Mouse (Mus musculus): ENCODE measurements at regions not wholly inside any gene's neighbourhood (a gene's known extent, or its start where the extent isn't known, plus 50 kb on each side); places are given as distances from the start of the nearest gene placed in this dataset.
"Not testable (repeated sequence)": the region's sequence is repeated elsewhere in the genome, so short reads cannot be mapped to it uniquely, and the experiment has no call there.

DNA sequence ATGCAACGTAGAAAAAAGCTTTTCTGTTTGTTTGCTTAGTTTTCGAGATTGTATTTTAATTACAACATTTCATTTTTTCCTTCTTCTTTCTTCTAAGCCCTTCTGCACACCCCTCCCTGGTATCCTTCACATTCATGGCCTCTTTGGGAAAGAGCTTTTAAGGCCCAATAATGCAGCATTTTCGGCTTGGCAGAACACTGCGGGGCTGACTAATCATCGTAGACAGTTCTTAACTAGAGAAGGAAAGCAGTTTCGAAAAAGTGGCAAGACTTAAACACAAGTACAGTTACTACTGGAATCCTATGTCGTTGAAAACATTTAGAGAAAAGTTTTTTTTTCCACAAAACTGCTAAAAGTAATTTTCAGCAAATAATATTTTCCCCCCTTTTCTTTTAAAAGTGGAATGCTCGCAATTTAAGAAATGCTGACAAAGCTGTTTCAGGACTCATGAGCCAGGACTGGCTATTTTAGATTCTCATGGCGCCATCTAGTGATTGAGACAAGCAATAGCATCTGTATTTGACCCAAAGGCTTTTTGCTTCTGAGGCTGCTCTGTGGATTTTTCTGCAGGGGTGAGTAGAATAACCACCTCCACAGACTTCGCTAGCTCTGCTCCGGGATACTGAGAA, 137.7 kb upstream of the Fam3c start:
- Histone ChIP-seq H3K4me1 (replicated peaks) (no peaks in the 10 kb centered on the region), H3K4me2 (replicated peaks) (no peak overlapping the region), H3K9me3 (no peaks in the 10 kb centered on the region), H3K27me3 (no peaks in the 10 kb centered on the region), H3K36me3 (no peaks in the 10 kb centered on the region), H3K9ac (replicated peaks) (no peak overlapping the region), H3K27ac (no peak overlapping the region), H3K4me3 (replicated peaks) (no peak overlapping the region)
- 41% methylated on average over 11 of the region's 11 CpGs for WGBS
- peak; percentile 70 for ATAC-seq

DNA sequence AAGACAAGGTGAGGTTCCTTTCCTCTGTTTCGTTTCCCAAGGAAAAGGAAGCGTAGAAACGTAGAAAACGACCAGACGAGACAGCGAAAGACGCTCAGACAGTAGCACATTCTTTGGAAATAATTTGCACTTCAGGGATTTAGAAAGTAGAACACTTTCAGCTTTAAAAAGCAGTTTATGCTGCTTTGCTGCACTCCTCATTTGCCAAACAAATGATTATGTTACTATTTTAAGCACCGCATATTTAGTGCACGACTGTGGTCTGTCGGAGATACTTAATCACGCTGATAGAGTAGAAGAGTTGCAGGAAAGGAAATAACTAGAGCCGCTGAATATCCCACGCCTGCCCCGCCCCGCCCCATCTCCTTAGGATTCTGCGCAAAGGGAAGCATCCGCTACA, 136.9 kb upstream of the Fam3c start:
- WGBS: 93% methylated on average over 17 of the region's 17 CpGs
- no peaks in the 10 kb centered on the region for H3K27me3 ChIP-seq
- H3K9ac ChIP-seq (replicated peaks): no peak overlapping the region
- H3K4me3 ChIP-seq (replicated peaks): no peak overlapping the region
- no peak overlapping the region for H3K27ac ChIP-seq
- H3K36me3 ChIP-seq: no peaks in the 10 kb centered on the region
- no peaks in the 10 kb centered on the region for H3K9me3 ChIP-seq
- no peaks in the 10 kb centered on the region for H3K4me1 ChIP-seq (replicated peaks)
- H3K4me2 ChIP-seq (replicated peaks): no peak overlapping the region
- ATAC-seq: no peak

DNA sequence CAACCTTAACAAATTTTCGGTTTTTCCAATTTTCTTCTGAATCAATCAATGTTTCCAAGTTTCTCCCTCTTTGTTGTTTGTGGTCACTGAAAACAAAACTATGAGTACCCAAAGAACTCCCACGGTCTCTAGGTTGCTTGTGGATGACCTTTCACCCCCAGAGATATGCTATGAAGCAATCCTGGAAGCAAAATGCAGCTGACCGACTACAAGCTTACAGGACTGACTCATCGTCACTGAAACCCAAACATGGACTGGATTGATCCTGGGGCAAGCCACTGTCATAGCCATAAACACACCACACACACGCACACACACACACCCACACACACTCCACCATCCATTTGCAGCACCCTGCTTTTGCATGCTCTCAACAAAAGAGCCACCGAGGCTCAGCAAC, 134.7 kb upstream of the Fam3c start:
- no peak overlapping the region for H3K9ac ChIP-seq (replicated peaks)
- WGBS: 95% methylated on average over 6 of the region's 6 CpGs
- H3K4me3 ChIP-seq (replicated peaks): no peak overlapping the region
- H3K4me2 ChIP-seq (replicated peaks): no peak overlapping the region
- no peak for ATAC-seq
- H3K27ac ChIP-seq: no peak overlapping the region
- no peaks in the 10 kb centered on the region for H3K9me3 ChIP-seq
- H3K27me3 ChIP-seq: no peaks in the 10 kb centered on the region
- H3K4me1 ChIP-seq (replicated peaks): no peaks in the 10 kb centered on the region
- no peaks in the 10 kb centered on the region for H3K36me3 ChIP-seq

DNA sequence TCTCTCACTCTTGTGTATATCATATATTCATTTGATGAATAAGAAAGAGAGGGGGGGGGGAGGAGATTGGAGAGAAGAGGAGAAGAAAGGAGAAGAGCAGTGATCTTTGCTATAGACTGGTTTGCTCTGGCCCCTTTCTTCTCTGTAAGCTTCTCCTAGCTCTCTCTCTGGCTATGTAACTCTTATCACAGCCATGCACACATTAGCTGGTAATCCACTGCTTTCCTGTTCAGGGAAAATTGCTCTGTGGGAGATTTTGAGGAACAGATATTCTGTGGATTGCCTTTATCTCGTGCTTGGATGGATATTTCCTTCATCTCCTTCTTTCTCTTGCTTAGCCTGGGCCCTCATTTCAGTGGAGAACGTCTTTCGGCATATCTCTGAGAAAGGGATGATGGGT, 131.4 kb upstream of the Fam3c start:
- Histone ChIP-seq H3K4me3 (replicated peaks) (no peak overlapping the region), H3K27me3 (no peaks in the 10 kb centered on the region), H3K4me1 (replicated peaks) (no peaks in the 10 kb centered on the region), H3K27ac (no peak overlapping the region), H3K4me2 (replicated peaks) (no peak overlapping the region), H3K36me3 (no peaks in the 10 kb centered on the region), H3K9me3 (no peaks in the 10 kb centered on the region), H3K9ac (replicated peaks) (no peak overlapping the region)
- 77% methylated on average over 3 of the region's 3 CpGs for WGBS
- no peak for ATAC-seq

DNA sequence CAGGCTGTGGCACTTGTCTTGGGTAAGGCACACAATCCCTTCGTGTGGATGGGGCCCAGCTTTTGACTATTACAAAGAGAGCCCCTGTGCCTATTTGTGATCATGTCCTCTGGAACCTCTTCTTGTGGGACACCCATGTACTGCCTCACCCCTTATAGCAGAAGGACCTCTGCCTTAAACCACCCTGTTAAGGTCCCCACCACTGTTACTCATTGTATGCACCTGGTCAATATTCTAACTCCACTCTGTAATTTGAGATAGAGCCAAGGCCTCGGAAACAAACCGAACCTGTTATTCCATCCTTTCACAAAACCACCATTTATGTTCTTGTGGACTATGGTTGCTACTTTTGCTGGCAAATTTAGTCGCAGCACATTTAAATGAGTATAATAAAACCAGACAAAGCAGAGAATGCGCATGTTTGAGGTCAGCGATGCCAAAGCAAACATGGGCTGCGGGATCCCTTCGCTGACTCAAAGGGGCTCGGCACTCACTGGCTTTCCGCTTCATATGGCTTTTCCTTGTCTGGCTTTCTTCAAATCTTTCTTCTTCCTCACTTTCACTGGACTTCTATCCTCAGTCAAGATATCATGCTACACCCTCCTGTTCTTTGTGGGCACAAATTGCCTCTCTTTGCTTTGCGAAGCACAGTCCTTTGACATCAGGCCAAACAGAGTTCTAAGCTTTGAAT, 129.9 kb upstream of the Fam3c start:
- no peak overlapping the region for H3K27ac ChIP-seq
- ATAC-seq: no peak
- H3K9ac ChIP-seq (replicated peaks): no peak overlapping the region
- no peak overlapping the region for H3K4me3 ChIP-seq (replicated peaks)
- no peaks in the 10 kb centered on the region for H3K9me3 ChIP-seq
- no peak overlapping the region for H3K4me2 ChIP-seq (replicated peaks)
- 81% methylated on average over 11 of the region's 11 CpGs for WGBS
- no peaks in the 10 kb centered on the region for H3K4me1 ChIP-seq (replicated peaks)
- H3K27me3 ChIP-seq: no peaks in the 10 kb centered on the region
- no peaks in the 10 kb centered on the region for H3K36me3 ChIP-seq

DNA sequence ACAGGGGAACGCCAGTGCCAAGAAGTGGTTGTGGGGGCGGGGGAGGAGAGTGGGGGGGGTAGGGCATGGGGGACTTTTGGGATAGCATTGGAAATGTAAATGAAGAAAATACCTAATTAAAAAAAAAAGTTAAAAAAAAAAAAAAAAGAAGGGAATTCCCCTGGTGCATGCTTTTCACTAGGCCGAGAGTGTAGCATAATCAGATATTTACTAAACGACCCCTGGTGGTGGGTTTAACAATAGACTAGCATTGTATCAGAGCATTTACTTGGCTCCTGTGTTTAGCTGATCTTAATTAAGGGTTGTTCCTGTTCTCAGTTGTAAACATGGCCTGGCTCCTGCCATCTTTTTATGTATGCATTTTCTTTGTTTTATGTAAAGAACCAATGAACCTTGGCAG, 126.2 kb upstream of the Fam3c start:
- H3K27ac ChIP-seq; H3K4me3 ChIP-seq (replicated peaks); H3K4me1 ChIP-seq (replicated peaks); H3K9me3 ChIP-seq; ATAC-seq; H3K4me2 ChIP-seq (replicated peaks); H3K27me3 ChIP-seq; H3K9ac ChIP-seq (replicated peaks); H3K36me3 ChIP-seq: not testable (repeated sequence)
- WGBS: 85% methylated on average over 4 of the region's 4 CpGs

DNA sequence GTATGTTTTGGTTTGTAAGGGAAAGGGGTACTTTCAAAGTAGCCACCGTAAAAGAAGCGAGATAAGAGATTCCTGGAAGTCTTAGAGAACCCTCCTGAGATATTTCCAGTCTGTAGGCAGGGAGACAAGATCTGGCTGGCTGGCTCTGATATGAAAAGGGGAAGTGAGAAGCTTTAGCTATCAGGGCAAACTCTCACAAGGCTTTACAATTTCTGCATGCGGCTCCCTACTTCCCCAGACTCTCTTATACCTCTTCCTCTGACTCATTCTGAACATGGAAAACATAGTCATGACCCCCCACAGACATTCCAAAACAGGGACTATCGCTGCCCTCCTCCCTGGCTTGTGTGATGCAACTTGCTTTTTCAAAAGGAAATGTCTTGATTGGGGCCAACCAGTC, 118.6 kb upstream of the Fam3c start:
- WGBS: 83% methylated on average over 4 of the region's 4 CpGs
- Histone ChIP-seq H3K27me3 (no peaks in the 10 kb centered on the region), H3K4me3 (replicated peaks) (no peak overlapping the region), H3K4me1 (replicated peaks) (no peaks in the 10 kb centered on the region), H3K27ac (no peak overlapping the region), H3K9me3 (no peaks in the 10 kb centered on the region), H3K9ac (replicated peaks) (no peak overlapping the region), H3K36me3 (no peaks in the 10 kb centered on the region), H3K4me2 (replicated peaks) (no peak overlapping the region)
- ATAC-seq: no peak

DNA sequence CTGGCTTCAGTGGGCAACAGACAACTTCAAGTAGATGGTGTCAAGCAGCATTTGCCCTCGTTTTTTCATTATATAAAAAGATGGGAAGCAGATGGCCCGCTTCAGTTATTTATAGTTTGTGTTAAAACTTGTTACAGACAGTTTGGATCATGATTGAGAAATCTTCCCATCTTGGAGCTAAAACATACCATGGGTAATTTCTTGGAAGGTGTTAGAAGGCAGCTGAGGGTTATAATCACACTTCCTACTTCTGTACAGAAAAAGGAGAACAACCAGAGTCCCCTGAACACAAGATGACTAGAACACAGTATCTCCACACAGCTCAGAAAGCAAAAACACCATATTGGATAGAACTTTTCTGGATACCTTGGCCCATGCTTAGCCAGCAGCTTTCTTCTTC, 118.0 kb upstream of the Fam3c start:
- Histone ChIP-seq H3K9me3 (no peaks in the 10 kb centered on the region), H3K9ac (replicated peaks) (no peak overlapping the region), H3K4me2 (replicated peaks) (no peak overlapping the region), H3K4me1 (replicated peaks) (no peaks in the 10 kb centered on the region), H3K27ac (no peak overlapping the region), H3K27me3 (no peaks in the 10 kb centered on the region), H3K4me3 (replicated peaks) (no peak overlapping the region), H3K36me3 (no peaks in the 10 kb centered on the region)
- no peak for ATAC-seq
- 84% methylated on average over 2 of the region's 2 CpGs for WGBS

DNA sequence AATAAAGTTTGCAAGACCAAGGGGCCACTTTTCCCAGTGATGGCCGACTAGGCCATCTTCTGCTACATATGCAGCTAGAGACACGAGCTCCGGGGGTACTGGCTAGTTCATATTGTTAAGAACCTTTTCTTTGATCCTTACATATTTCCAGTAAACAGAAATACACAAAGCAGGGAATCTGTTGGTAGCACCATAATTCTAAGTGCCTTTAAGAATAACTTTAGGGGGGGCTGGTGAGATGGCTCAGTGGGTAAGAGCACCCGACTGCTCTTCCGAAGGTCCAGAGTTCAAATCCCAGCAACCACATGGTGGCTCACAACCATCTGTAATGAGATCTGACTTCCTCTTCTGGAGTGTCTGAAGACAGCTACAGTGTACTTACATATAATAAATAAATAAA, 116.4 kb upstream of the Fam3c start:
- not testable (repeated sequence) for H3K9me3 ChIP-seq; H3K36me3 ChIP-seq; H3K4me3 ChIP-seq (replicated peaks); H3K27me3 ChIP-seq; H3K4me1 ChIP-seq (replicated peaks); ATAC-seq; H3K4me2 ChIP-seq (replicated peaks); H3K27ac ChIP-seq; H3K9ac ChIP-seq (replicated peaks)
- WGBS: 89% methylated on average over 5 of the region's 5 CpGs

DNA sequence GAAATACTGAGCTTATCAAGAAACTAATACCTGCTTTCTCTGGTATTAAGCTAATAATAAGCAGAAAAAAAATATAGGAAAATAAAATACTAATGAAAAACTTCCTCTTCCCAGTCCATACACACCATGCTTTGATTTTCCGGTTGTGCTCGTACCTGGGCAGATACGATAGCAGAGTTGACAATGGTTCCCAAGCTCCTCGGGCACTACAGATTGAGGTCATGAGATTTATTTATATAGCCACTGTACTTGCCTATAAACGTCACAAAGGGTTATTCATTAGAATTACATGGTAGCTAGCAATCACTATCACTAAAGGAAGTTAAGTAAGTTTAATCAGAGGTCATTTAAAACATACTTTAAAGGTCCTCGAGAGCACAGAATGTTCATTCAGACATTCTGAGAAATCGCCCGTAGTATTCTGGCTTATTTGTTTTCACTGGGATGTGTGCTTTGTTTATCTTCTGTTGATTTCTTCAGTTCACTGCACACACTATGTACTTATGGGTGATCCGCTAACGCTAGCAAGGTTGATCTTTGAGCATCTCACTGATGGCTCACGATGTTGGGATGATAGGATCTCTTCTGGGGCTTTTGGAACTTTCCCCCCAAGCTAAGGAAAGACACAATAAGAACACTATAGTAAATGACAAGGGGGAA, 111.4 kb upstream of the Fam3c start:
- Histone ChIP-seq H3K36me3 (no peaks in the 10 kb centered on the region), H3K4me3 (replicated peaks) (no peak overlapping the region), H3K9ac (replicated peaks) (no peak overlapping the region), H3K27ac (no peak overlapping the region), H3K9me3 (no peaks in the 10 kb centered on the region), H3K4me2 (replicated peaks) (no peak overlapping the region), H3K4me1 (replicated peaks) (no peaks in the 10 kb centered on the region), H3K27me3 (no peaks in the 10 kb centered on the region)
- WGBS: 90% methylated on average over 11 of the region's 11 CpGs
- no peak for ATAC-seq

DNA sequence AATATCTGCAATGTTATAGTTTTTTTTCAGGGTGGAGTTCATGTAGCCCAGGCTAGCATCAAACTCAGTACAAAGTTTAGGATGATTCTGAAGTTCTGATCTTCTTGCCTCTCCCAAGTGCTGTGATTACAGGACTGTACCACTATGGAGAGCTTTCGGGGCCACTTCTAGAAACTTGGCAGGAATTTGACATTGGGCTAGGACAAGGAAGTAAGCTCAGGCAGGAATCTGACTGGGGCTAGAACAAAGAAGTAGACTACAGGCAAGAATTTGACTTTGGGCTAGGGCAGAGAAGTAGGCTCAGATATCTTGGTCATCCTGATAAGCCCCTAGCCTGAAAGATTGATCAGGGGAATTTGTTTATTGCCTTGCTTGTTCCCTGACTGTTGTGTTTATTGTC, 109.9 kb upstream of the Fam3c start:
- H3K36me3 ChIP-seq: no peaks in the 10 kb centered on the region
- no peak overlapping the region for H3K4me3 ChIP-seq (replicated peaks)
- H3K4me1 ChIP-seq (replicated peaks): no peaks in the 10 kb centered on the region
- H3K9ac ChIP-seq (replicated peaks): no peak overlapping the region
- WGBS: 90% methylated on average over 1 of the region's 1 CpGs
- no peaks in the 10 kb centered on the region for H3K9me3 ChIP-seq
- ATAC-seq: no peak
- H3K4me2 ChIP-seq (replicated peaks): no peak overlapping the region
- H3K27ac ChIP-seq: no peak overlapping the region
- no peaks in the 10 kb centered on the region for H3K27me3 ChIP-seq

DNA sequence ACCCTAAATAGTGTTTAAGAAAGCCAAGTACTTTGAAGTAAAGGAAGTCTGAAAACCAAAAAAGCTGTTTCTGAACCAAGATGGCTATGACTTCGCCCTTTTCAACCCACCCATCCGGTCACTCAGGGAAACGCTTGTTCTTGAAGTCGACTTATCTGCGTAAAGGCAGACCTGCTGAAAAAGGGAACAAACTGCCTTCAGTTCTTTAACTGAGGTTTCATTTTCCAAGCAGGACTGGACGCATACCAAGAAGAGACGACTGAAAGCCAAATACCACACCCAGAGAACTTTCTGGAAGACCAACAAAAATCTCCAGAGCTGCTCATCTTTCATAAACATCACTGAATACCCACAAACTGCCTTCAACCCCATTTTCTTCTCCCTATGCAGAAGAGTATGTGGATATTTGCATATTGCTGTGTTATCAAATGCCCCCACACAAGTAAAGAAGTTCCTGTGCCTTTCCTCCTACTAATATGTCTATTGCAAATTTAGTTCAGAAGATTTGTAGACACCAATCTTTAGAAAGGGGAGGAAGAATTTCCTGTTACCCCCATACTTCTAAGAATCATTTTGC, 103.5 kb upstream of the Fam3c start:
- Histone ChIP-seq H3K27me3 (no peaks in the 10 kb centered on the region), H3K9me3 (no peaks in the 10 kb centered on the region), H3K4me1 (replicated peaks) (no peaks in the 10 kb centered on the region), H3K36me3 (no peaks in the 10 kb centered on the region), H3K27ac (no peak overlapping the region), H3K9ac (replicated peaks) (no peak overlapping the region), H3K4me2 (replicated peaks) (no peak overlapping the region), H3K4me3 (replicated peaks) (no peak overlapping the region)
- ATAC-seq: no peak
- WGBS: 93% methylated on average over 7 of the region's 7 CpGs
